Mouse (Mus musculus): ENCODE results near the gene Klhdc4. TPM values are rescaled to one million over a fixed set of nuclear protein-coding genes. Genes with fewer than 3 reads are reported as not detected.

Gene Klhdc4
- polyA plus RNA-seq (2015; fragmentation: Nextera tagmentation; extraction: Ambion mirVana), result 25.7 and 26.8 TPM in 2 replicates

DNA sequence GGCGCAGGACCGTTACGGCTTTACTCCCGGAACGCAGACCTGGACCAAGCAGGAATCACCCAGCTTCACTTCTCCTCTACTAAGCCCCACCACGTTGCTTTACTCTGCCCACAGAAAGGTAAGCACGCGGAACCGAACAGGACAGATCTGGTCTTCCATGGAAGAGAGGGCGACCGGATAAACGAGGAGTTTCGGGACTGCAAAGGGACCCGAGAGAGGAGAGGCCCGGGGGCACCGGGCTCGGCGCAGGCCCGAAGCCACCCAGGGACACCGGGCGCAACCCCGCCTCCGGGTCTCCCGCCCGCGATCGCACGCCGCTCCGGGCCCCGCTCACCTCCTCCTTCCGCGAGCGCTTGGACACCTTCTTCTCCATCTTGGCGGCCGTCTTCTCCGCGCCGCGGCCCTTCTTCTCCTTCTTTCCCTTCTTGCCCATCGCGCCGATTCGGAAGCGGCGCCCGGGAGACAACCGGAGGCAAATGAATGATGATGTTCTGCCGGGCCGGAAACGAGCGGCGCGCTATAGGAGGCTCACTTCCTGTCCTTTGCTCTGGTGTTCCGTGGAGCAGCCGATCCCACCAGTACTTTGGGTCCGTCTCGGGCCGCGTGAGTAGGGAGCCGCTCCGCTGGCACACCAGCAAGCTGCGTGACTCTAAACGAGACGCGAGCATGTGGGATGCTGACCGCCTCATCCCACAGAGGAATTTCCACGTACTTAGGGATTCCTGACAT, at the start of gene Klhdc4:
Gene Klhdc4 (minus strand): TSS at position 522 of the 729 bp plus-strand sequence.
- under 1% methylated on average over 68 of the region's 68 CpGs for WGBS
- Histone ChIP-seq H3K27me3 (replicated peaks) (no peaks in the 10 kb centered on the region), H3K4me2 (peak within 1 kb of the TSS; percentile 97), H3K9ac (peak within 1 kb of the TSS; percentile 94), H3K9me3 (no peaks in the 10 kb centered on the region), H3K27ac (replicated peaks) (peak within 1 kb of the TSS; percentile 39; the same call in 1 of the 2 replicates), H3K36me3 (no peaks in the 10 kb centered on the region), H3K4me3 (peak within 1 kb of the TSS; percentile 97), H3K4me1 (peaks cover 19% of the 10 kb centered on the region)
- peak; percentile 77; the same call in 1 of the 2 replicates for ATAC-seq (ENCODE audit: extremely low read depth, insufficient number of reproducible peaks, low FRiP score, low TSS enrichment)

- no peaks in the 10 kb centered on the region for H3K9me3 ChIP-seq
- H3K27ac ChIP-seq (replicated peaks), result no peak overlapping the region
- H3K4me1 ChIP-seq, result peaks cover 46% of the 10 kb centered on the region
- no peak overlapping the region for H3K4me3 ChIP-seq
- H3K4me2 ChIP-seq, result no peak overlapping the region
- H3K36me3 ChIP-seq, result peaks cover 10% of the 10 kb centered on the region
- peaks cover 7% of the 10 kb centered on the region for H3K27me3 ChIP-seq (replicated peaks)
- 84% methylated on average over 7 of the region's 7 CpGs for WGBS
- H3K9ac ChIP-seq, result no peak overlapping the region
- no peak for ATAC-seq (ENCODE audit: extremely low read depth, insufficient number of reproducible peaks, low FRiP score, low TSS enrichment)
These were observed 48.6 kb upstream of the Klhdc4 start for GRCm38 (mm10) chr8:121877828-121878480.

- H3K36me3 ChIP-seq, result peaks cover 3% of the 10 kb centered on the region
- H3K4me3 ChIP-seq, result no peak overlapping the region
- WGBS, result 55% methylated on average over 5 of the region's 5 CpGs
- peaks cover 11% of the 10 kb centered on the region for H3K27me3 ChIP-seq (replicated peaks)
- no peak for ATAC-seq (ENCODE audit: extremely low read depth, insufficient number of reproducible peaks, low FRiP score, low TSS enrichment)
- H3K9me3 ChIP-seq, result no peaks in the 10 kb centered on the region
- H3K4me2 ChIP-seq, result no peak overlapping the region
- no peak overlapping the region for H3K27ac ChIP-seq (replicated peaks)
- H3K9ac ChIP-seq, result no peak overlapping the region; the same call in 1 of the 2 replicates
- H3K4me1 ChIP-seq, result peaks cover 51% of the 10 kb centered on the region
These were observed 47.8 kb upstream of the Klhdc4 start for GRCm38 (mm10) chr8:121877212-121877611.

GRCm38 (mm10) chr8:121875517-121875916, 46.1 kb upstream of the Klhdc4 start:
- no peak for ATAC-seq (ENCODE audit: extremely low read depth, insufficient number of reproducible peaks, low FRiP score, low TSS enrichment)
- Histone ChIP-seq H3K4me3 (no peak overlapping the region), H3K9me3 (no peaks in the 10 kb centered on the region), H3K9ac (0 out of 2 replicates have a peak overlapping the region, but pooled peaks have one; percentile 3), H3K27ac (replicated peaks) (peak overlapping the region; percentile 21), H3K4me1 (peaks cover 44% of the 10 kb centered on the region), H3K4me2 (no peak overlapping the region), H3K36me3 (no peaks in the 10 kb centered on the region), H3K27me3 (replicated peaks) (peaks cover 11% of the 10 kb centered on the region)
- WGBS, result 49% methylated on average over 9 of the region's 9 CpGs

DNA sequence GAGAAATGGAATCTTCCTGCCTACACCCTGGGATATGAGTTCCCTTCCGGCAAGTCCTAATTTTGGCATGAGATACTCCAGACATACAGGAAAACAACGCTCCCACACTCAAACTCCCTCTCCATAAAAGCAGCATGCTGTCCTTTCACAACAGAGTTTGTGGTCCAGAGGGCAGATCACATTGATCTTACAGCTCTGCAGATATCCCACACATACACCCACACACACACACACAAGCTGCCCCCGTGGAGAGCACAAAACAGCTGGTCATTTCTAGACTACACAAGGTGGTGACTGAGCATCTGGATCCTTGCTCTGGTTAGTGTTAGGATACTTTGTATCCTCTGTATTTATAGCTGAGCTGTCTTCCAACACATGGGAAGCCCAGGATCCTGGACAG, 45.7 kb upstream of the Klhdc4 start:
- 39% methylated on average over 3 of the region's 3 CpGs for WGBS
- H3K9ac ChIP-seq, result 0 out of 2 replicates have a peak overlapping the region, but pooled peaks have one; percentile 3
- no peak overlapping the region for H3K4me3 ChIP-seq
- H3K36me3 ChIP-seq, result no peaks in the 10 kb centered on the region
- peaks cover 11% of the 10 kb centered on the region for H3K27me3 ChIP-seq (replicated peaks)
- H3K9me3 ChIP-seq, result no peaks in the 10 kb centered on the region
- ATAC-seq (ENCODE audit: extremely low read depth, insufficient number of reproducible peaks, low FRiP score, low TSS enrichment), result no peak
- H3K27ac ChIP-seq (replicated peaks), result peak overlapping the region; percentile 21
- no peak overlapping the region for H3K4me2 ChIP-seq
- H3K4me1 ChIP-seq, result peaks cover 41% of the 10 kb centered on the region

DNA sequence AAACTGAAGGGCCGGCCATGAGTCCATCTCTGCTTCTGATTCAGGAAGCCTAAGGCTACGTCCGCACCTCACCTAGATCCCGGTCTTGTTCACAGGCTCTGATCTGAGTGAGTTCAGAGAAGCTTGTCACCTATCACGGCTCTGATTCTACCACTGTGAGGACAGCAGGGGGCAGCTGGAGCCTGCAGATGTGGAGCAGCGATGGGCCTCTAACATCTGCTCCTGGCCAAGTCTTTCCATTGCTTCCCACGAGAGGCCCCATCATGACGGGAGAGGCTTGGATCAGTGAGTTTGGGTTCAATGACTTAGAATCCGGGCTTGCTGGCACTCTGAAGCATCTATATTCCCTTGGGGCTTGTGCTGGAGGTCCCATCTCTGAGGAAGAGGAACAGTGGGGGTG, 44.7 kb upstream of the Klhdc4 start:
- ATAC-seq (ENCODE audit: extremely low read depth, insufficient number of reproducible peaks, low FRiP score, low TSS enrichment), result no peak

GRCm38 (mm10) chr8:121871833-121872440, 42.6 kb upstream of the Klhdc4 start:
- H3K27ac ChIP-seq (replicated peaks), result no peak overlapping the region
- peaks cover 11% of the 10 kb centered on the region for H3K27me3 ChIP-seq (replicated peaks)
- H3K4me3 ChIP-seq, result no peak overlapping the region
- peak overlapping the region; percentile 40 for H3K4me2 ChIP-seq
- WGBS, result 22% methylated on average over 10 of the region's 10 CpGs
- H3K9ac ChIP-seq, result peak overlapping the region; percentile 7; the same call in 1 of the 2 replicates
- peaks cover 36% of the 10 kb centered on the region for H3K4me1 ChIP-seq
- H3K9me3 ChIP-seq, result no peaks in the 10 kb centered on the region
- no peak for ATAC-seq (ENCODE audit: extremely low read depth, insufficient number of reproducible peaks, low FRiP score, low TSS enrichment)
- H3K36me3 ChIP-seq, result no peaks in the 10 kb centered on the region

More for the DNA sequence above, 44.7 kb upstream of the Klhdc4 start:
- Histone ChIP-seq H3K27ac (replicated peaks) (no peak overlapping the region), H3K9ac (no peak overlapping the region; the same call in 1 of the 2 replicates), H3K4me2 (no peak overlapping the region), H3K9me3 (no peaks in the 10 kb centered on the region), H3K27me3 (replicated peaks) (peaks cover 11% of the 10 kb centered on the region), H3K4me1 (peaks cover 41% of the 10 kb centered on the region), H3K4me3 (no peak overlapping the region), H3K36me3 (no peaks in the 10 kb centered on the region)
- 35% methylated on average over 9 of the region's 9 CpGs for WGBS

GRCm38 (mm10) chr8:121870190-121870589, 40.8 kb upstream of the Klhdc4 start:
- H3K27ac ChIP-seq (replicated peaks), result no peak overlapping the region
- peaks cover 11% of the 10 kb centered on the region for H3K27me3 ChIP-seq (replicated peaks)
- ATAC-seq (ENCODE audit: extremely low read depth, insufficient number of reproducible peaks, low FRiP score, low TSS enrichment), result no peak
- no peaks in the 10 kb centered on the region for H3K9me3 ChIP-seq
- no peak overlapping the region for H3K9ac ChIP-seq
- no peaks in the 10 kb centered on the region for H3K36me3 ChIP-seq
- peaks cover 27% of the 10 kb centered on the region for H3K4me1 ChIP-seq
- 79% methylated on average over 2 of the region's 2 CpGs for WGBS
- H3K4me3 ChIP-seq, result no peak overlapping the region
- H3K4me2 ChIP-seq, result no peak overlapping the region

DNA sequence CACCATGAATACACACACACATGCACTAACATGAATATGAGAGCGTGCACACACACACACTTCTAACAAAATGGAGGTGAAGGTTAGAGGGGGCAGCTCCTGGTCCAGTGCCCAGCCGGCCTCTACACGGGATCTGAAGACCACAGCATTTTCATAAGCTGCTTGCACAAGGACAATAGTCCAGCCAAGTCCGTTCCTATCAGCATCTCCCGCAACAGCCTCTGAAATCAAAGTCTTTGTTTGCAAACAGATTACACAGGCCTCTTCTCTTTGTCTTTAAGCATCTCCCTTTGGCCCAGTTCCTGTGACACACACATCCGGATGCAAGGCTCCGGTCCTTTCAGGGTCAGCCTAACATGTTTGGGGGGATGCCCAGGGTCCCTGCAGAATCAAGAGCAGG, 39.5 kb upstream of the Klhdc4 start:
- no peak overlapping the region for H3K27ac ChIP-seq (replicated peaks)
- peaks cover 14% of the 10 kb centered on the region for H3K4me1 ChIP-seq
- peaks cover 11% of the 10 kb centered on the region for H3K27me3 ChIP-seq (replicated peaks)
- no peaks in the 10 kb centered on the region for H3K9me3 ChIP-seq
- WGBS, result 79% methylated on average over 7 of the region's 7 CpGs
- no peaks in the 10 kb centered on the region for H3K36me3 ChIP-seq
- H3K9ac ChIP-seq, result no peak overlapping the region
- no peak overlapping the region for H3K4me2 ChIP-seq
- H3K4me3 ChIP-seq, result no peak overlapping the region
- ATAC-seq (ENCODE audit: extremely low read depth, insufficient number of reproducible peaks, low FRiP score, low TSS enrichment), result no peak

GRCm38 (mm10) chr8:121868196-121868595, 38.8 kb upstream of the Klhdc4 start:
- no peak overlapping the region for H3K9ac ChIP-seq
- no peak overlapping the region for H3K4me3 ChIP-seq
- H3K4me2 ChIP-seq, result no peak overlapping the region
- H3K36me3 ChIP-seq, result no peaks in the 10 kb centered on the region
- no peak overlapping the region for H3K27ac ChIP-seq (replicated peaks)
- peaks cover 6% of the 10 kb centered on the region for H3K27me3 ChIP-seq (replicated peaks)
- ATAC-seq (ENCODE audit: extremely low read depth, insufficient number of reproducible peaks, low FRiP score, low TSS enrichment), result no peak
- WGBS, result 85% methylated on average over 5 of the region's 5 CpGs
- no peaks in the 10 kb centered on the region for H3K9me3 ChIP-seq
- H3K4me1 ChIP-seq, result peaks cover 13% of the 10 kb centered on the region

DNA sequence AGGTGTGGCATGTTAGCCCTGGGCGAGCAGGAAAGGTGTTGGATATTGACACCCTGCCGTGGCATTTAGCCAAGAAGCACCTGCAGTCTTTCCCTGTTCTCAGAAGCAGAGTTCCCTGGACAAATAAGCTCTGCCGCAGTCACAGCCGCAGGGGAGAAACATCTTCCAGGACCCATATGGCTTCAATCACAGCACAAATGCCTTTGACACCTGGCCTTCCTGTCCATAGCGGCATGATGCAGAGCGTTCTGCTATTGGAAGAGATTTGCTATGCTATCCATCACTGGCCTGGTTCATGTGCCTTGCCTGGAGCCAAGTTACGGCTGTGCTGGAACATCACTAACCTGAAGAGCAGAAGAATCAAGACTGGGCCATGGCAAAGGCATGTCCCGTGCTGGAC, 36.0 kb upstream of the Klhdc4 start:
- Histone ChIP-seq H3K9ac (no peak overlapping the region), H3K9me3 (no peaks in the 10 kb centered on the region), H3K36me3 (no peaks in the 10 kb centered on the region), H3K4me2 (no peak overlapping the region), H3K27me3 (replicated peaks) (peaks cover 3% of the 10 kb centered on the region; the same call in 1 of the 2 replicates), H3K4me3 (no peak overlapping the region), H3K4me1 (no peaks in the 10 kb centered on the region), H3K27ac (replicated peaks) (no peak overlapping the region)
- ATAC-seq (ENCODE audit: extremely low read depth, insufficient number of reproducible peaks, low FRiP score, low TSS enrichment), result no peak
- 70% methylated on average over 8 of the region's 8 CpGs for WGBS
